Mouse (Mus musculus): ENCODE results near the gene Sash1.

Sash1 gene

GRCm38 (mm10) chr10:8885630-8886527 is at the start of gene Sash1:
Sash1 (minus strand) TSS chr10:8886070.
- peak; percentile 93 for DNase-seq (ENCODE audit: low spot score)

DNA sequence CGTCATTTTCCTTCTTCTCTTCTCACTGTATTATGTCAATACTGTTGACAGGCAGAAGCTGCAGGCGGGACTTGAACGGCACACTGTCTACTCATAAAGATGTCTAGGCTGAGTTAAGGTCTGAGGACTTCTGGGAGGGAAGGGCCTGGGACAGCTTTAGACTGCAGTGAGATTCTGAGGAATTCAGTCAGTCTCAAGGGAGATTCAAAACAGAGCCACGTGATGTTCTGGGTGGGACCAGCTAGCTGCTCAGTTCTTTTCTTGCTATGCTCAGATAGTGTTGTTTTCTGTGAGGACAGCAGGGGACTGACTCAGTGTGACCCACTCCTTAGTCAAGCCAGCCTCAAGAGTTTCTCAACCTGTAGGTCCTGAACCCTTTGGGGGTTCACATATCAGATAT is 49.7 kb upstream of the Sash1 start:
- DNase-seq (ENCODE audit: low spot score), result no peak

DNA sequence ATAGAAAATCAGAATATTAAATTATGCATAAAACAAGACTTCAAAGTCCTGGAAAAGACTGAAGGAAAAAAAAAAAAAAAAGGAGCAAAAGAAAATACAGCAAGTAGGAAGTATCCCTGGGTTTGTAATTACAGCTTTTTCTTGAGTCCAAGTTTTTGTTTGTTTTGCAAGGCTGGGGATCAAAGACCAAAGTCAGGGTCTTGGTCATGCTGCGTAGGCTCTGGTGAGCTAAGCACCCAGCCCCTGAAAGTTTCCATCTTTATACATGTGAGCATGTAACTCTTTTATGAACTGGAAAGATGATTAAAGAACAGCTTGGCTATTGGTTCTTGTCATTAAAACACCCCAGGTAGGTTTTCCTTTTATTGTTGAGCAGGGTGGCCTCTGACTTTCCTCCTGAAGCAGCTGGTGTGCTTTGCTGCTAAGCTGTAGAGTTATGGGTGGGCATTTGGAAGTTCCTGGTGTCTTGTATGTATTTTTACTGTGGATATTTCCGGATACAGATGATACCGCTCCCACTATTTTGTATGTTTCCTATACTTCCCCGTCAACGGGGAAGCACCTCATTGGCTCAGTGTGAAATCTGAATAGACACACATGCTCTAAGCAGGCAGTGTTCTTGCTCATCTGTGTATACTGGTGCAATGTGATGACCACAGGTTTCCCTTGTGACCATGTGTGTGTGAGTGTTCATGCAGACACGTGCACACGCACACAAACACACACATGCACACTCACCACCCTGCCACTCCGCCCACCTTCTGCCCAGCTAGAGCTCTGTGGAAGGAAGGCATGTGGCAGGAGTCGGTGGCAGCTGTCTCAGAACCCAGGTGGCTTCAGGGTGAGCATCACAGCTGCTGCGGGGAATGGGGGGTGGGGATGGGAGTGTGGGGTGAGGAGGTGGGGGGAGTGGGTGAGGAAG is 47.8 kb upstream of the Sash1 start:
- no peak for DNase-seq (ENCODE audit: low spot score)

DNA sequence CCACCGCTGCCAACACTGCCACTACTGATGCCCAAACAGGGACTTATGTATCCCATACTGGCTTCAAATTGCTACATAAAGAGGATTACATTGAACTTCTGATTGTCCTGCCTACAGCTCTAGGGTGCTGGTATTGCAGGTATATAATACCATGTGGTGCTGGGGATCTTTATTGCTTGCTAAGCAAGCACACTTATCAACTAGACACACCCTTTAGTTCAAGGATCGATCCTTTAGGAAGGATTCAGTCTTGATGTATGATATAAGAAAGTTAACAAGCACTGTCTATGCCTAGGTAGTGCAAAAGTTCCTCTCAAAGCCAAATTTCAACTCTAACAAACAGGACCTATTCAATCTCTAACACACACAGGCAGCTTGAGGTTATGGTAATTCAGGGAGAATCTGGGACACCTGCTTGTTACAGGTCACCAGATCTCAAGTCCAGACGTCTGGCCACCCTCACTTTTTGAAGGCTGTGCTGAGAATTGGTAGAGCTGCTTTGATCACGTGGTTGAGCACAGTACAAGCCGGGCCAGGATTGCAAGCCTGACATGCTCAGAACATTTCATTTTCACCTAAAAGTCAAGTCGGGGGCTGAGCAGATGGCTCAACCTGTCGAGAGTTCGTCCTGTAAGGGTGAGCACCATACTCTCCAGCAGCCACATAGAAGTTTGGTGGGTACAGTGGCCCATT is 45.8 kb upstream of the Sash1 start:
- no peak for DNase-seq (ENCODE audit: low spot score)

- no peak for DNase-seq (ENCODE audit: low spot score)
These were observed 44.8 kb upstream of the Sash1 start for GRCm38 (mm10) chr10:8930672-8931071.

GRCm38 (mm10) chr10:8928775-8929647 is 43.1 kb upstream of the Sash1 start:
- DNase-seq (ENCODE audit: low spot score), result no peak

- DNase-seq (ENCODE audit: low spot score), result no peak
These were observed 42.4 kb upstream of the Sash1 start for GRCm38 (mm10) chr10:8928261-8928660.

- DNase-seq (ENCODE audit: low spot score), result no peak
These were observed 41.0 kb upstream of the Sash1 start for GRCm38 (mm10) chr10:8926906-8927305.

GRCm38 (mm10) chr10:8926295-8926694 is 40.4 kb upstream of the Sash1 start:
- DNase-seq (ENCODE audit: low spot score), result no peak

GRCm38 (mm10) chr10:8925299-8925698 is 39.4 kb upstream of the Sash1 start:
- no peak for DNase-seq (ENCODE audit: low spot score)

- DNase-seq (ENCODE audit: low spot score), result no peak
These were observed 35.3 kb upstream of the Sash1 start for GRCm38 (mm10) chr10:8921098-8921693.

GRCm38 (mm10) chr10:8917798-8918197 is 31.9 kb upstream of the Sash1 start:
- DNase-seq (ENCODE audit: low spot score), result no peak

- no peak for DNase-seq (ENCODE audit: low spot score)
These were observed 31.5 kb upstream of the Sash1 start for GRCm38 (mm10) chr10:8917350-8917749.

DNA sequence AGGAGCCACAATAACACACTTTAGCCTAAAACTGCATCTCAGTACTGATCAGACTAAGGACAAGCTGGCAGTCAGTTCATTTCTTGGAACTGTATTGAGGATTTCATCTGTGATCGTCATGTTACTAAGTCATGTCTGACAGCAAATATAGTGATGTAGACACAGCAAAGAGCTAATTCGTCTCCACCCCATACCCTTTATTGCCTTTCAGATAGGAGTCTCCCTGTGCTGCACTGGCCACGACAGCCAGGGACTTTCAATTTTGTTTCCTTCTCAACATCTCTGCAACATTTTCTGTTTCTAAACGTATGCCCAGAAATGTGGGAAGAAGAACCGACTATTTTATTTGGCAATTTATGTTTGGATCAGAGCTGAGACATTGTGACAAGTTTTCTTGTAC is 29.9 kb upstream of the Sash1 start:
- DNase-seq (ENCODE audit: low spot score), result no peak

DNA sequence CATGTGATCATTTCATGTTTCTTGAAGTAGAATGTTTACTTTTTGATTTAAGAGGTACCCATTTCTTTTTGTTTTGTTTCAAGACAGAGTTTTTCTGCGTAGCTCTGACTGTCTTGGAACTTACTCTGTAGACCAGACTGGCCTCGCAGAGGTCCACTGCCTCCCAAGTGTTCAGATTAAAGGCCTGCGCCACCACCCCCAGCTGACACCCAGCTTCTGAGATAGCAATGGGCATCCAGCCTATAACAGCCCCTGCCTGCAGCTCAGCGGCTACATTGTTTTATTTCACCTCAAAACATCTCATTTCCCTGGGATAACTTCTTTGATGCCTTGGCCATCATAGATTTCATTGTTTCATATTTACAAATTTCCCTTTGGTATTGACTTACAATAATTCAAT is 28.0 kb upstream of the Sash1 start:
- no peak for DNase-seq (ENCODE audit: low spot score)

GRCm38 (mm10) chr10:8912706-8913275 is 26.9 kb upstream of the Sash1 start:
- no peak for DNase-seq (ENCODE audit: low spot score)

- no peak for DNase-seq (ENCODE audit: low spot score)
These were observed 26.3 kb upstream of the Sash1 start for GRCm38 (mm10) chr10:8912213-8912612.

GRCm38 (mm10) chr10:8910237-8910990 is 24.5 kb upstream of the Sash1 start:
- no peak for DNase-seq (ENCODE audit: low spot score)

DNA sequence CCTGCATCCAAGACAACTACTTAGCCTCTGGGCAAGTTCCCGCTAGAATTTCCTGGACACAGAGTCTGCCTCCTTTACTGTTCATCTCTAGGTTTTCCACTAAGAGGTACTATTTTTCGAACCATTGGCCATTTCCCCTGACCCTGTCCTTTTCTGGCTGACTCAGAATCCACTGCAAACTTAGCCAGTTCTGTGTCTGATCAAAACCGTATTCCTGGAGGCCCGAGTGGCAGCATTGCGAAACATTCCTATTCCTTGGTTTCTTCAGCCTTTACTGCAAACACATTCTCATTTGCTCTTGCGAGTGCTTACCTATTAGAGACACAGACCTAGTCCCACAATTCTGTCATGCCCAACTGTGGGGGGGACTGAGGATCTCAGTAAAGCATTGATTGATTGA is 17.2 kb upstream of the Sash1 start:
- DNase-seq (ENCODE audit: low spot score), result no peak

- DNase-seq (ENCODE audit: low spot score), result no peak
These were observed 16.5 kb upstream of the Sash1 start for GRCm38 (mm10) chr10:8902412-8902811.
